Mouse (Mus musculus) hindbrain, embryonic 16.5 days (tissue): Measurements from ENCODE around the gene Nt5c. TPM values are rescaled to one million over a fixed set of nuclear protein-coding genes. Genes with fewer than 3 reads are reported as not detected.

ENCODE experiments used
- ATAC-seq: fragments of 200-750 bp; cut with Nextera tagmentation; 2 replicates; pipeline ENCODE4 v1.8.0; 2017; ENCODE audit warnings: moderate TSS enrichment, moderate library complexity
- H3K27ac ChIP-seq: fragments of 300-500 bp; sonication (generic); 2 replicates; pipeline ENCODE4 v1.5.1; 2014; ENCODE audit warnings: low read depth, mild to moderate bottlenecking, control low read depth, low read length, moderate library complexity
- H3K27me3 ChIP-seq: fragments of 300-500 bp; sonication (generic); replicated peaks from 2 replicates; pipeline ENCODE4 v1.6.1; 2014; ENCODE audit warnings: low read length; ENCODE audit not compliant: control insufficient read depth, insufficient read depth
- H3K36me3 ChIP-seq: fragments of 300-500 bp; sonication (generic); 2 replicates; pipeline ENCODE4 v1.6.1; 2014; ENCODE audit warnings: mild to moderate bottlenecking, low read length, moderate library complexity, mixed read lengths; ENCODE audit not compliant: control insufficient read depth, insufficient read depth
- H3K4me1 ChIP-seq: fragments of 300-500 bp; sonication (generic); 2 replicates; pipeline ENCODE4 v1.6.1; 2014; ENCODE audit warnings: low read depth, low read length; ENCODE audit not compliant: control insufficient read depth, insufficient read depth
- H3K4me2 ChIP-seq: fragments of 300-500 bp; sonication (generic); 2 replicates; pipeline ENCODE4 v1.6.1; 2014; ENCODE audit warnings: mild to moderate bottlenecking, low read length, control low read depth, moderate library complexity
- H3K4me3 ChIP-seq: fragments of 300-500 bp; sonication (generic); 2 replicates; pipeline ENCODE4 v1.5.1; 2014; ENCODE audit warnings: mild to moderate bottlenecking, low read length, control low read depth, moderate library complexity
- H3K9ac ChIP-seq: fragments of 300-500 bp; sonication (generic); 2 replicates; pipeline ENCODE4 v1.6.1; 2014; ENCODE audit warnings: low read depth, mild to moderate bottlenecking, control low read depth, low read length, moderate library complexity
- H3K9me3 ChIP-seq: fragments of 300-500 bp; sonication (generic); 2 replicates; pipeline ENCODE4 v1.6.1; 2014; ENCODE audit warnings: mild to moderate bottlenecking, low read length, moderate library complexity; ENCODE audit not compliant: control insufficient read depth
- WGBS: fragments of 180-500 bp; shearing (Covaris S2); extraction: QIAGEN DNeasy Blood & Tissue Kit; methylation state at CpG from one replicate; pipeline ENCODE4 v1.1.7; 2014; 5-methylcytosine and 5-hydroxymethylcytosine counted together
- polyA plus RNA-seq: library from polyadenylated mRNA; unstranded; fragments of >200 nt; fragmentation: Nextera tagmentation; extraction: Ambion mirVana; gene quantifications from 2 replicates; pipeline ENCODE4 v1.2.1, GENCODE M21; 2015

Gene Nt5c
- polyA plus RNA-seq, 1 experiment from 2014 or later = 104 TPM

DNA sequence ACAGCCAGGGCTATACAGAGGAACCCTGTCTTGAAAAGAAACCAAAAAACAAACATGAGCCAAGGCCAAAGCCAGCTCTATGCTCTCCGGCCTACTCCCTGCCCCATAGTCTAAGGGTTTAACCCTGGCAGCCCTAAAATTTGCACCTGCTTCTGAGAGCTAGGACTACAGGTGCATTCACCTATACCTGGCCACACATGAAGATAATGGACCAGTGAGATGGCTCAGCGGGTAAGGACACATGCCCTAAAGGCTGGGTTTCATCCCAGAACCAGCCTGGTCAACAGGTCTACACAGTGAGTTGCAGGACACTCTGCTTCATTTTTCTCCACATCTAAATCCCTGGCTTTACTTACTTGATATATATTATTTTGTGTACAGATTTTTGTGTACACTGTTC is 30.6 kb upstream of the Nt5c start:
- Histone ChIP-seq H3K36me3 (peaks cover 20% of the 10 kb centered on the region), H3K9ac (no peak overlapping the region), H3K27ac (no peak overlapping the region), H3K4me2 (no peak overlapping the region), H3K27me3 (no peaks in the 10 kb centered on the region), H3K9me3 (no peaks in the 10 kb centered on the region), H3K4me3 (no peak overlapping the region), H3K4me1 (no peaks in the 10 kb centered on the region)
- no peak for ATAC-seq
- 89% methylated on average over 2 of the region's 2 CpGs for WGBS

- H3K27ac ChIP-seq = no peak overlapping the region
- no peaks in the 10 kb centered on the region for H3K9me3 ChIP-seq
- H3K36me3 ChIP-seq = peaks cover 16% of the 10 kb centered on the region
- no peak overlapping the region for H3K4me2 ChIP-seq
- H3K4me1 ChIP-seq = no peaks in the 10 kb centered on the region
- no peak overlapping the region for H3K4me3 ChIP-seq
- no peak overlapping the region for H3K9ac ChIP-seq
- H3K27me3 ChIP-seq = no peaks in the 10 kb centered on the region
- 85% methylated on average over 4 of the region's 4 CpGs for WGBS
- no peak for ATAC-seq
Measured at GRCm38 (mm10) chr11:115521080-115521479, 29.4 kb upstream of the Nt5c start.

DNA sequence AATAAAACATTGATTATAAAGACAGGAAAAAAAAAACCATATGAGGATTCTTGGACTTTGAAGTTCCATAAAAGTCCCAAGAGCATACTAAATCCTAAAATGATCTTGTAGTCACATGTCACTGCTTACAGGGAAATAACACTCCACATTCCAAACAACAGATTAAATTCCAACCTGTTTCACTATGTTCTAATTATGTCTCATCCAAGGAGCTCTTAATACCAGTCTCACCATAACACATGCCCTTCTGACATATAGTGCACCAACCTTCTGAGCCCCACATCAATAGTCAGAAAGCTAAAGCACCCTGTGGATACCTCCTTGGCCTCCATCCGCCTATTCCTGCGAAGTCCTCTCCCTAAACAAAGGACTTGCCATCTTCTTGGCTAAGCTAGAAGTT is 28.6 kb upstream of the Nt5c start:
- H3K36me3 ChIP-seq = peaks cover 8% of the 10 kb centered on the region; the same call in 1 of the 2 replicates
- no peaks in the 10 kb centered on the region for H3K9me3 ChIP-seq
- H3K27me3 ChIP-seq = no peaks in the 10 kb centered on the region
- no peaks in the 10 kb centered on the region for H3K4me1 ChIP-seq
- no peak for ATAC-seq
- H3K27ac ChIP-seq = no peak overlapping the region
- H3K9ac ChIP-seq = no peak overlapping the region
- 60% methylated on average over 2 of the region's 2 CpGs for WGBS
- no peak overlapping the region for H3K4me2 ChIP-seq
- H3K4me3 ChIP-seq = no peak overlapping the region

DNA sequence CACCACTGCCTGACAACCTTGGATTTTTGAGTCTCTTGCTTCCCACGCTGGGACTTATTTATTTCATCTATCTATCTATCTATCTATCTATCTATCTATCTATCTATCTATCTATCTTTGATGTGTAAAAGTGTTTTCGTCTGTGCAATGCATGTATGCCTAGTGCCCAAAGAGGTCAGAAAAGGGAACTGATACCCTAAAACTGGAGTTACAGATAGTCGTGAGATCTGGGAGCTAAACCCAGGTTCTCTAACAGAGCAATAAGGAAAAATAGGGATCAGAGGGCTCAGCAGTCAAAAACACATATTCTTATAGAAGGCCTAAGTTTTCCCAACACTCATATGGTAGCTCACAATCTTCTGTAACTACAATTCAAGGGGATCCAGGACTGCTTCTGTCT is 27.9 kb upstream of the Nt5c start:
- Histone ChIP-seq H3K36me3 (peaks cover 7% of the 10 kb centered on the region; the same call in 1 of the 2 replicates), H3K4me3 (no peak overlapping the region), H3K9ac (no peak overlapping the region), H3K27ac (no peak overlapping the region), H3K9me3 (no peaks in the 10 kb centered on the region), H3K4me2 (no peak overlapping the region), H3K27me3 (no peaks in the 10 kb centered on the region), H3K4me1 (no peaks in the 10 kb centered on the region)
- WGBS = 87% methylated on average over 3 of the region's 3 CpGs
- no peak for ATAC-seq

GRCm38 (mm10) chr11:115518693-115519092 is 27.0 kb upstream of the Nt5c start:
- Histone ChIP-seq H3K9ac (no peak overlapping the region), H3K9me3 (no peaks in the 10 kb centered on the region), H3K4me3 (no peak overlapping the region), H3K4me1 (no peaks in the 10 kb centered on the region), H3K36me3 (peaks cover 4% of the 10 kb centered on the region; the same call in 1 of the 2 replicates), H3K27ac (no peak overlapping the region), H3K4me2 (no peak overlapping the region), H3K27me3 (no peaks in the 10 kb centered on the region)
- WGBS = 73% methylated on average over 9 of the region's 9 CpGs
- ATAC-seq = no peak

- H3K36me3 ChIP-seq = no peaks in the 10 kb centered on the region
- no peak for ATAC-seq
Measured at GRCm38 (mm10) chr11:115516942-115517341, 25.3 kb upstream of the Nt5c start.

GRCm38 (mm10) chr11:115515021-115515420 is 23.4 kb upstream of the Nt5c start:
- no peaks in the 10 kb centered on the region for H3K9me3 ChIP-seq
- ATAC-seq = no peak
- no peak overlapping the region for H3K27ac ChIP-seq
- H3K27me3 ChIP-seq = no peaks in the 10 kb centered on the region
- no peaks in the 10 kb centered on the region for H3K36me3 ChIP-seq
- no peak overlapping the region for H3K4me2 ChIP-seq
- H3K4me1 ChIP-seq = peaks cover 21% of the 10 kb centered on the region
- H3K9ac ChIP-seq = no peak overlapping the region
- H3K4me3 ChIP-seq = no peak overlapping the region
- WGBS = 76% methylated on average over 6 of the region's 6 CpGs

More at GRCm38 (mm10) chr11:115516942-115517341, 25.3 kb upstream of the Nt5c start:
- peaks cover 2% of the 10 kb centered on the region; the same call in 1 of the 2 replicates for H3K4me1 ChIP-seq
- H3K27me3 ChIP-seq = no peaks in the 10 kb centered on the region
- 81% methylated on average over 5 of the region's 5 CpGs for WGBS
- H3K4me2 ChIP-seq = no peak overlapping the region
- no peak overlapping the region for H3K4me3 ChIP-seq
- H3K27ac ChIP-seq = no peak overlapping the region
- H3K9ac ChIP-seq = no peak overlapping the region
- no peaks in the 10 kb centered on the region for H3K9me3 ChIP-seq

GRCm38 (mm10) chr11:115514238-115514663 is 22.6 kb upstream of the Nt5c start, which contains the start of gene Jpt1:
Gene Jpt1 (minus strand): TSS chr11:115514387.
- H3K27ac ChIP-seq = peak within 1 kb of the TSS; percentile 94
- H3K36me3 ChIP-seq = no peaks in the 10 kb centered on the region
- no peaks in the 10 kb centered on the region for H3K9me3 ChIP-seq
- H3K4me3 ChIP-seq = peak within 1 kb of the TSS; percentile 100
- WGBS = under 1% methylated on average over 24 of the region's 24 CpGs
- peak within 1 kb of the TSS; percentile 100 for H3K9ac ChIP-seq
- H3K27me3 ChIP-seq = no peaks in the 10 kb centered on the region
- peak within 1 kb of the TSS; percentile 84 for H3K4me2 ChIP-seq
- ATAC-seq = peak; percentile 98
- H3K4me1 ChIP-seq = peaks cover 25% of the 10 kb centered on the region

DNA sequence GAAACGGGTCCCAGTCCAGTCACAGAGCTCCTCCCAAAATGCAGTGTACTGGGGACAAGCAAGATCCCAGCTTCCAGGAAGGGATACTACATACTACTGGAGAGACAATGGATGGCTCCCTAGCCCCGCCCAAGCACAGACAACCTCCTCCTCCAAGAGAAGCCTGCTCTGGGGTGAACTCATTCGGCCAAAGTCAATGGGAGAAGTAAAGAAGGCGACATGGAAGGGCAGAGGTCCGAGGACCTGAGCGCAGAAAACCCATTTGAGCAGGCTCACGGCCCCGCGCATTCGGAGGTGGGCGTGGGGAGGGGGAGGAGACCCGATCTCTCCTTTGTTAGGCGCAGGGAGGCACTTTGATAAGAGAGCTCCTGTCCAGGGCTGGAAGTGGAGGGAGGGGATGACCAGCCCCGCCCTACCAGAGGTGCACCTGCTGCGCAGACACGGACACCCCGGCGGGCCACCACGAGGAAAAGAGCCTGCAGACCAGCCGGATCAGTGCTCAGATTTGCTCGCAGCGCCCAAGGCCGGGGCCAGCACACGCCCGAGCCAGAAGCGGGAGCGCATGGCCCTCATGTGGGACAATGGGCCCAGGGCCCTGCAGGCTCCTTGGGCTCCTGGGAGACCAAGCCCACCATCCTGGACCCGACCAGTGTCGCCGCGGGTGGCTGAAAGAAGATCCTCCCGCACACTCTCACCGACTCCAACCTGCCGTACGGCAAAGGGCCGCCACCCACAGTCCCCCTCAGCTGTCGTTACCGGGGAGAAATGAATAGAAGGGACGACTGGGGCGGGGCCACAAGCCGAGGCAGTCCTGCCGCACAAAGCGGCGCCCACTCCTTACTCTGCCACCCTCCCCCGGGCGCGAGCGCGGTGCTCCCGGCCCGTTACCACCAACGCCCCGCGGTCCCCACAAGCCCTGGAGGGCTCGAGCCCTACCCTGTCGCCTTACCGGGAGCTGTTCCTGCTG is 21.9 kb upstream of the Nt5c start:
- Histone ChIP-seq H3K27me3 (no peaks in the 10 kb centered on the region), H3K4me1 (peaks cover 30% of the 10 kb centered on the region), H3K9me3 (no peaks in the 10 kb centered on the region), H3K4me2 (peak overlapping the region; percentile 84), H3K27ac (peak overlapping the region; percentile 94), H3K4me3 (peak overlapping the region; percentile 100), H3K9ac (peak overlapping the region; percentile 100), H3K36me3 (no peaks in the 10 kb centered on the region)
- peak; percentile 69 for ATAC-seq
- WGBS = under 1% methylated on average over 57 of the region's 57 CpGs
